Mouse (Mus musculus) MEL (cell line): ENCODE measurements at regions not wholly inside any gene's neighbourhood (a gene's known extent, or its start where the extent isn't known, plus 50 kb on each side); places are given as distances from the start of the nearest gene placed in this dataset.

Experiments used
- DNase-seq: peaks from one replicate; pipeline ENCODE4 v3.0.0; 2011; ENCODE audit warnings: low read depth, low spot score
- H3K27ac ChIP-seq: 2 replicates; pipeline ENCODE4 v1.5.1; 2012; ENCODE audit warnings: low read depth, mild to moderate bottlenecking, control low read depth, low read length, moderate library complexity; ENCODE audit not compliant: control insufficient read depth
- H3K27me3 ChIP-seq, 2 experiments: fragments of 150-350 bp in 1 of 2; sonication (generic) in 1 of 2; 2 replicates each; pipeline ENCODE4 v1.6.1; 2012; ENCODE audit warnings: low read length in 2 of 2, mild to moderate bottlenecking in 2 of 2, improper control_type of control experiment in 1 of 2, moderate library complexity in 1 of 2; ENCODE audit not compliant: insufficient read depth in 2 of 2, control insufficient read depth in 1 of 2
- H3K36me3 ChIP-seq, 2 experiments: 2 replicates each; pipeline ENCODE4 v1.6.1; 2012 to 2014; ENCODE audit warnings: low read length in 2 of 2, improper control_type of control experiment in 1 of 2, inconsistent platforms in 1 of 2, mild to moderate bottlenecking in 1 of 2; ENCODE audit not compliant: insufficient read depth in 2 of 2, control insufficient read depth in 1 of 2
- H3K4me1 ChIP-seq, 2 experiments: fragments of 150-350 bp in 1 of 2; sonication (generic) in 1 of 2; 2 replicates each; pipeline ENCODE4 v1.6.1; 2012; ENCODE audit warnings: low read length in 2 of 2, improper control_type of control experiment in 1 of 2, mild to moderate bottlenecking in 1 of 2; ENCODE audit not compliant: insufficient read depth in 2 of 2, control insufficient read depth in 1 of 2
- H3K4me3 ChIP-seq, 2 experiments: fragments of 150-350 bp in 1 of 2; sonication (generic) in 1 of 2; 2 replicates each; pipeline ENCODE4 v1.5.1; 2012; ENCODE audit warnings: low read depth in 2 of 2, low read length in 2 of 2, mild to moderate bottlenecking in 2 of 2, moderate library complexity in 2 of 2, control low read depth in 1 of 2, improper control_type of control experiment in 1 of 2; ENCODE audit not compliant: control insufficient read depth in 1 of 2, insufficient read depth in 1 of 2
- H3K79me2 ChIP-seq: 2 replicates; pipeline ENCODE4 v1.6.1; 2012; ENCODE audit warnings: mild to moderate bottlenecking, low read length, moderate library complexity; ENCODE audit not compliant: control insufficient read depth, poor library complexity, insufficient read depth
- H3K9ac ChIP-seq: 2 replicates; pipeline ENCODE4 v1.6.1; 2012; ENCODE audit warnings: low read depth, mild to moderate bottlenecking, control low read depth, low read length, moderate library complexity; ENCODE audit not compliant: control insufficient read depth, poor library complexity, severe bottlenecking
- H3K9me3 ChIP-seq: fragments of 150-350 bp; sonication (generic); replicated peaks from 2 replicates; pipeline ENCODE4 v1.6.1; 2012; ENCODE audit warnings: mild to moderate bottlenecking, low read length, improper control_type of control experiment, moderate library complexity; ENCODE audit not compliant: insufficient read depth
- CTCF ChIP-seq, 3 experiments: IDR thresholded peaks in 2 of 3; conservative IDR thresholded peaks in 1 of 3; 2 replicates each; pipeline ENCODE4 v1.5.1; 2011 to 2012; ENCODE audit warnings: low read length in 3 of 3, low read depth in 2 of 3, mild to moderate bottlenecking in 2 of 3, improper control_type of control experiment in 1 of 3, inconsistent platforms in 1 of 3, mixed read lengths in 1 of 3, moderate library complexity in 1 of 3; ENCODE audit not compliant: control insufficient read depth in 1 of 3, insufficient read depth in 1 of 3, poor library complexity in 1 of 3, severe bottlenecking in 1 of 3
- ELF1 ChIP-seq: IDR thresholded peaks from 2 replicates; pipeline ENCODE4 v1.6.1; 2014; ENCODE audit warnings: low read depth, mild to moderate bottlenecking, inconsistent platforms, low read length, improper control_type of control experiment, moderate library complexity
- ETS1 ChIP-seq: IDR thresholded peaks from 2 replicates; pipeline ENCODE4 v1.6.1; 2012; ENCODE audit warnings: low read depth, mild to moderate bottlenecking, inconsistent platforms, low read length, improper control_type of control experiment, moderate library complexity
- GATA1 ChIP-seq: IDR thresholded peaks from 2 replicates; pipeline ENCODE4 v1.6.1; 2011; ENCODE audit warnings: low read depth, low read length, improper control_type of control experiment
- POLR2AphosphoS2 ChIP-seq: IDR thresholded peaks from 2 replicates; pipeline ENCODE4 v1.6.1; 2011; ENCODE audit warnings: low read length, improper control_type of control experiment
- POLR2AphosphoS5 ChIP-seq: IDR thresholded peaks from 2 replicates; pipeline ENCODE4 v1.6.1; 2012; ENCODE audit warnings: low read depth, borderline replicate concordance, mild to moderate bottlenecking, inconsistent platforms, low read length, moderate library complexity, mixed read lengths
- RAD21 ChIP-seq: IDR thresholded peaks from 2 replicates; pipeline ENCODE4 v1.6.1; 2011; ENCODE audit warnings: mild to moderate bottlenecking, low read depth, low read length, improper control_type of control experiment
- SMC3 ChIP-seq: IDR thresholded peaks from 2 replicates; pipeline ENCODE4 v1.6.1; 2011; ENCODE audit warnings: low read depth, low read length, improper control_type of control experiment
- TCF12 ChIP-seq: IDR thresholded peaks from 2 replicates; pipeline ENCODE4 v1.6.1; 2014; ENCODE audit warnings: low read depth, mild to moderate bottlenecking, inconsistent platforms, low read length, improper control_type of control experiment, moderate library complexity
- UBTF ChIP-seq: IDR thresholded peaks from 2 replicates; pipeline ENCODE4 v1.6.1; 2012; ENCODE audit warnings: low read depth, mild to moderate bottlenecking, inconsistent platforms, low read length, improper control_type of control experiment, moderate library complexity, borderline replicate concordance; ENCODE audit not compliant: insufficient read depth
- USF1 ChIP-seq: IDR thresholded peaks from 2 replicates; pipeline ENCODE4 v1.6.1; 2014; ENCODE audit warnings: low read depth, mild to moderate bottlenecking, inconsistent platforms, low read length, improper control_type of control experiment, moderate library complexity
- ZC3H11A ChIP-seq: IDR thresholded peaks from 2 replicates; pipeline ENCODE4 v1.6.1; 2012; ENCODE audit warnings: low read depth, mild to moderate bottlenecking, inconsistent platforms, low read length, improper control_type of control experiment

DNA sequence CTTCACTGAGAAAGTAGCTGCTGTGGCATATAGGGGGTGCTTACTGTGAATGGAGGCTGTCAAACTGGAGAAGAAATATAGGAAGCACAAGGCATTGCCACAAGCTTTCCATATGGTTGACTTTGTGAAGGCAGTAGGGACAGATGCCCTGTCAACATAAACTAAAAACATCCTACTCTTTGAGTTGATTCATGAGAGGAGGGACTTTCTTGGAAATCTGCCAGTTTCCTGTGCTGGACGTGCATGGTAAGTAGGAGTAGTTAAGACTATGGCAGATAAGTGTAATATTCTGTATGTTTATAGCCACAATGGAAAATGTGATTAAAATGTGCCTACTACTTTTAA lies 57.3 kb downstream of the AI429214 start:
- H3K4me1 ChIP-seq: no peaks in the 10 kb centered on the region
- no peaks in the 10 kb centered on the region for H3K9me3 ChIP-seq

GRCm38 (mm10) chr8:37056376-37056775 lies 63.0 kb downstream of the AI429214 start:
- H3K36me3 ChIP-seq: no peaks in the 10 kb centered on the region
- no peaks in the 10 kb centered on the region for H3K9me3 ChIP-seq
- TF ChIP-seq RAD21 (no peak), POLR2AphosphoS5 (no peak), UBTF (no peak), ZC3H11A (no peak), ETS1 (no peak), POLR2AphosphoS2 (no peak), USF1 (no peak), CTCF (IDR thresholded peaks at IDR 0.05 in 2 of 3, conservative IDR thresholded peaks at IDR 0.05 in 1 of 3; ENCODE audit: control insufficient read depth in 1 of 3, insufficient read depth in 1 of 3, low read depth in 2 of 3, low read length in 3 of 3, poor library complexity in 1 of 3, severe bottlenecking in 1 of 3) (no peak), GATA1 (no peak), SMC3 (no peak)
- H3K4me1 ChIP-seq: no peaks in the 10 kb centered on the region
- H3K4me3 ChIP-seq: no peak overlapping the region
- H3K9ac ChIP-seq: no peak overlapping the region
- H3K27me3 ChIP-seq: no peaks in the 10 kb centered on the region
- no peak for DNase-seq
- H3K79me2 ChIP-seq: no peaks in the 10 kb centered on the region
- H3K27ac ChIP-seq: no peak overlapping the region

More for the DNA sequence above, 57.3 kb downstream of the AI429214 start:
- H3K9ac ChIP-seq: no peak overlapping the region
- DNase-seq: peak; percentile 1
- H3K4me3 ChIP-seq: no peak overlapping the region
- no peaks in the 10 kb centered on the region for H3K36me3 ChIP-seq
- no peaks in the 10 kb centered on the region for H3K27me3 ChIP-seq
- no peaks in the 10 kb centered on the region for H3K79me2 ChIP-seq
- no peak for TF ChIP-seq TCF12
- H3K27ac ChIP-seq: no peak overlapping the region

DNA sequence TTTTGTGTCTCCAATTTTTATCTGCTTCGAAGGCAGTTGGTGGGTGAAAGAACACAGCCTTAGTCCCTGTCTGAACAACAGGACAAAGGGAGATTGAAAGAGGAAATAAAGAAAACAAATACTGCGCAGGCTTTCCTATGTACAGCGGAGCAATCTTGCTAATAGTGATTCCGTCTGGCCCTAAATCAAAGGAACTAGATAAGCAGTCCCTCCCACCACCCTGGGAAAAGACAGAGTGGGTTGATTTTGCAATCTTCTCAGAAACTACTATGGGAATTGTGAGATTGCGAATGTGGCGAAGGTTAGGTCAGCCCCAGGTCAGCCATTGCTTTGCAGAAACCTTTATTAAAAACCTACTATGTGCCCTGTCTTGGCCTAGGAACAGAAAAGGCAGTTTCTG lies 65.0 kb downstream of the AI429214 start:
- no peak overlapping the region for H3K4me3 ChIP-seq
- H3K9me3 ChIP-seq: no peaks in the 10 kb centered on the region
- no peak for DNase-seq
- H3K36me3 ChIP-seq: no peaks in the 10 kb centered on the region
- H3K79me2 ChIP-seq: no peaks in the 10 kb centered on the region
- H3K4me1 ChIP-seq: no peaks in the 10 kb centered on the region
- H3K9ac ChIP-seq: no peak overlapping the region
- H3K27ac ChIP-seq: no peak overlapping the region
- no peak for TF ChIP-seq ELF1
- no peaks in the 10 kb centered on the region for H3K27me3 ChIP-seq
